In genomic region chr5:25498346-25498820, GRCm38 (mm10) we compare ENCODE assay signal across 8 mouse cellular contexts. TPM values are rescaled to one million over a fixed set of nuclear protein-coding genes. Genes with fewer than 3 reads are reported as not detected.
A peak's percentile ranks its signal among the peaks of the same experiment; 100 is the strongest.
DNase-seq lines count a peak whose midpoint lies in the region; ATAC-seq lines count a peak whose summit lies in the region.

TSS of gene Kmt2c (minus strand) at chr5:25498783.

- no peaks in the 10 kb centered on the region for H3K9me3 ChIP-seq in limb, embryonic 12.5 days
- H3K9me3 ChIP-seq in midbrain, embryonic 16.5 days (replicated peaks; ENCODE audit: control insufficient read depth, low read length, poor library complexity, severe bottlenecking): no peaks in the 10 kb centered on the region
- no peaks in the 10 kb centered on the region for H3K9me3 ChIP-seq in stomach, embryonic 16.5 days (replicated peaks; ENCODE audit: control insufficient read depth, low read length)

- no peaks in the 10 kb centered on the region; the same call in 1 of the 2 replicates for H3K27me3 ChIP-seq in limb, embryonic 12.5 days
- H3K27me3 ChIP-seq in midbrain, embryonic 16.5 days (ENCODE audit: control insufficient read depth, insufficient read depth, low read depth, low read length): no peaks in the 10 kb centered on the region
- H3K27me3 ChIP-seq in stomach, embryonic 16.5 days (ENCODE audit: control insufficient read depth, insufficient read depth, low read length): no peaks in the 10 kb centered on the region

- peak within 1 kb of the TSS; percentile 91 for H3K4me3 ChIP-seq in limb, embryonic 12.5 days (replicated peaks)
- peak within 1 kb of the TSS; percentile 82 for H3K4me3 ChIP-seq in midbrain, embryonic 16.5 days (ENCODE audit: low read depth, low read length)
- H3K4me3 ChIP-seq in stomach, embryonic 16.5 days (replicated peaks; ENCODE audit: low read length): peak within 1 kb of the TSS; percentile 98

- H3K4me1 ChIP-seq in limb, embryonic 12.5 days (replicated peaks): peaks cover 18% of the 10 kb centered on the region
- H3K4me1 ChIP-seq in midbrain, embryonic 16.5 days (ENCODE audit: control insufficient read depth, insufficient read depth, low read length): peaks cover 25% of the 10 kb centered on the region
- peaks cover 11% of the 10 kb centered on the region for H3K4me1 ChIP-seq in stomach, embryonic 16.5 days (ENCODE audit: control insufficient read depth, insufficient read depth, low read length)

- peak within 1 kb of the TSS; percentile 75 for H3K4me2 ChIP-seq in limb, embryonic 12.5 days
- peak within 1 kb of the TSS; percentile 91 for H3K4me2 ChIP-seq in midbrain, embryonic 16.5 days (ENCODE audit: low read length)
- H3K4me2 ChIP-seq in stomach, embryonic 16.5 days (ENCODE audit: low read depth, low read length): peak within 1 kb of the TSS; percentile 79

- H3K36me3 ChIP-seq in limb, embryonic 12.5 days: no peaks in the 10 kb centered on the region
- H3K36me3 ChIP-seq in midbrain, embryonic 16.5 days (ENCODE audit: control insufficient read depth, insufficient read depth, low read length): no peaks in the 10 kb centered on the region
- no peaks in the 10 kb centered on the region for H3K36me3 ChIP-seq in stomach, embryonic 16.5 days (ENCODE audit: control insufficient read depth, insufficient read depth, low read length)

- peak within 1 kb of the TSS; percentile 98 for H3K27ac ChIP-seq in limb, embryonic 12.5 days
- peak within 1 kb of the TSS; percentile 99 for H3K27ac ChIP-seq in midbrain, embryonic 16.5 days (ENCODE audit: low read length)
- H3K27ac ChIP-seq in stomach, embryonic 16.5 days (ENCODE audit: low read length): peak within 1 kb of the TSS; percentile 100

- peak within 1 kb of the TSS; percentile 91 for H3K9ac ChIP-seq in limb, embryonic 12.5 days (replicated peaks)
- peak within 1 kb of the TSS; percentile 97 for H3K9ac ChIP-seq in midbrain, embryonic 16.5 days (ENCODE audit: low read depth, low read length)
- peak within 1 kb of the TSS; percentile 96 for H3K9ac ChIP-seq in stomach, embryonic 16.5 days (ENCODE audit: low read length)

- DNase-seq in 3T3-L1 (ENCODE audit: low read depth, low spot score) (peak; percentile 49), ZHBTc4 (ENCODE audit: low read depth, low spot score) (peak; percentile 82)
- peak; percentile 74 for DNase-seq in gastrocnemius, postnatal 25 days

- WGBS in limb, embryonic 12.5 days: 0% methylated on average over 44 of the region's 54 CpGs
- 0% methylated on average over 36 of the region's 54 CpGs for WGBS in midbrain, embryonic 16.5 days
- WGBS in stomach, embryonic 16.5 days: 0% methylated on average over 40 of the region's 54 CpGs

- ATAC-seq in common myeloid progenitor, adult 5-6 weeks (replicated peaks; ENCODE audit: low read depth, poor library complexity, severe bottlenecking): peak; percentile 21
- ATAC-seq in inflammation-experienced regulatory T-cells, adult 6 months: peak; percentile 10
- peak; percentile 2; the same call in 1 of the 2 replicates for ATAC-seq in limb, embryonic 12.5 days (ENCODE audit: insufficient number of reproducible peaks, insufficient read depth, low FRiP score, low TSS enrichment, low read depth)
- ATAC-seq in midbrain, embryonic 16.5 days: peak; percentile 19
- ATAC-seq in stomach, embryonic 16.5 days (ENCODE audit: insufficient read depth, low FRiP score): peak; percentile 6; the same call in 1 of the 2 replicates

RNA-seq across cellular contexts. Expression of gene Kmt2c, which starts in this region (rescaled TPM):
- total RNA-seq in common myeloid progenitor, adult 5-6 weeks (2017): 48.4 and 59.7 TPM in 2 replicates
- total RNA-seq in gastrocnemius, postnatal 25 days (2021): 10 to 100 TPM; 27.4 to 29.1 TPM
- polyA plus RNA-seq in inflammation-experienced regulatory T-cells, adult 6 months (2017; shearing (Covaris generic)): 10 to 100 TPM; 16.8 to 34.9 (median 34.9) TPM
- polyA plus RNA-seq in limb, embryonic 12.5 days (2016; fragmentation: Nextera tagmentation; extraction: Ambion mirVana): 16.8 and 16.9 TPM in 2 replicates
- polyA plus RNA-seq in midbrain, embryonic 16.5 days (2015; fragmentation: Nextera tagmentation; extraction: Ambion mirVana): 15.3 and 19.2 TPM in 2 replicates
- 12.1 and 13.6 TPM in 2 replicates for polyA plus RNA-seq in stomach, embryonic 16.5 days (2015; fragmentation: Nextera tagmentation; extraction: Ambion mirVana)

Comparison
In these comparisons a context has a peak if more than half of its experiments do, and no peak if none do; other contexts are left out.
1. Peak in every context shown above with its lines: DNase-seq, ATAC-seq, H3K4me3 ChIP-seq and H3K27ac ChIP-seq.